Mouse (Mus musculus): ENCODE measurements at regions not wholly inside any gene's neighbourhood (a gene's known extent, or its start where the extent isn't known, plus 50 kb on each side); places are given as distances from the start of the nearest gene placed in this dataset.

GRCm38 (mm10) chr9:67163746-67164145 lies 114.5 kb upstream of the Tpm1 start:
- TF ChIP-seq CTCF (conservative IDR thresholded peaks at IDR 0.05; ENCODE audit: low read length) (no peak), POU5F1 (IDR thresholded peaks at IDR 0.05; ENCODE audit: borderline replicate concordance, low read length) (no peak), NANOG (IDR thresholded peaks at IDR 0.05; ENCODE audit: borderline replicate concordance, low read length) (no peak)
